Mouse (Mus musculus): ENCODE measurements around the gene Tgtp2. TPM values are rescaled to one million over a fixed set of nuclear protein-coding genes. Genes with fewer than 3 reads are reported as not detected.
"Not testable (repeated sequence)": the region's sequence is repeated elsewhere in the genome, so short reads cannot be mapped to it uniquely, and the experiment has no call there.

Gene Tgtp2
- total RNA-seq (2014; fragmentation: Nextera tagmentation) (8.3 and 10.0 TPM in 2 replicates), total RNA-seq (2017) (23.1 and 25.2 TPM in 2 replicates), polyA plus RNA-seq (2012) (0.20 and 0.26 TPM in 2 replicates)

DNA sequence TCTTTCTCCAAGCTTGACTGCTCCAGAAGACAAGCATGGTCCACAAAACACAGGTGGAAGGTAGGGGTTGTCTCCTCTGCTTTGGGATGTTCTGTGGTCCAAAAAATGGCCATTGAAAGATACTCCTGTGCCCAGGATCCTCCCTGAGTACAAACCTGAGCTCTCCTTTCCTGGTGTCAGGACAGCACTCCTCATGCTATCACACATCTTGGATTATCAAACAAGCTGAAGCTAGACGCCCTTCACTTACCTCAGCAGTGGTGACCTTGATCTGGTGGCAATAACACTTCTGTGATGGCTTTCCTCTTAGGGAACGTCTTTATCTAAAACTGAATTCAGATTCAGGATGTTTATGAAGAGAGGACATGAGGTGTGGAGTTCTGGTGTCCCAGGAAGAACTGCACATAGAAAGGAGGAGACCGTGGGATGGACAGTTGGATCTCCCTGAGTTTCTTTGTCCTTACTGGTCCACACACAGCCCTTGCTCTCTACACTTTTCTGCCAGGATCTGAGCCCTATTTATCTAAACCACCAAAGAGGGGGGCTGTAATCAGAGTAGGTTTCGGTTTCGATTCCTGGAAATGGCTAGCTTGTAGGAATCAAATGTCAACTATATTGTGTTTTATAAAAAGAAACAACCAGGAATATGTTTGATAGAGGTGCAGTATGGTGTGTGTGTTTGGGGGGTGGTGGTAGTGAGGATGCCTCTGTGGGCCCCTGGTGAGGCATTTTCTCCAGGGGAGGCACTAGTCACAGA, at the start of gene Tgtp2:
Tgtp2 (minus strand) TSS at position 494 of the 757 bp plus-strand sequence.
- H3K4me1 ChIP-seq (ENCODE audit: insufficient read depth, low read depth, low read length) = peaks cover 13% of the 10 kb centered on the region
- H3K27me3 ChIP-seq (ENCODE audit: insufficient read depth, low read length); ATAC-seq (ENCODE audit: extremely low read depth, insufficient number of reproducible peaks, low FRiP score, poor library complexity, severe bottlenecking); DNase-seq (ENCODE audit: low spot score); H3K9me3 ChIP-seq (replicated peaks); H3K4me3 ChIP-seq (ENCODE audit: low read depth, low read length); H3K36me3 ChIP-seq (replicated peaks): not testable (repeated sequence)

DNA sequence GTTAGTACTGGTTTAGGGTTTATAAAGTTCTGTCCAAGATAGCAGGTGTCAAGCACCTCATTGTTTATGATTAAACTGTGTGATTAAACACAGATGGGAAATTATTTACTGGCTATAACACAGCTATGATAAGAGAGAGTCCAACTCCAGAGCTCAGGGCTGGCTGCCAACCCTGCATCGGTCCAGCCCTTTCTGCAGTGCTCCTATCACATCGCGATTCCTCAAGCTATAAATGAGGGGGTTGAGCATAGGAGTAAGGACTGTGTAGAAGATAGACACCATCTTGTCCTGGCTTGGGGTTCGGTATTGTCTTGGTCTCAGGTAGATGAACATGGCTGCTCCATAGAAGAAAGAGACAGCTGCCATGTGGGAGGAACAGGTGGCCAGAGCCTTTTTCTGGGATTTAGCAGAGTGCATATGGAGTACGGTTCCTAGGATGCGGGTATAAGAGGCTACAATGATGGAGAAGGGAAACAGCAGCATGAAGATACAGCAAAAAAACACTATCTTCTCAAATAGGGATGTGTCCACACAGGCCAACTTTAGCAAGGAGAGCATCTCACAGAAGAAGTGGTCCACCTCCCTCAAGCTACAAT, 48.7 kb upstream of the Tgtp2 start:
- Histone ChIP-seq H3K4me3 (ENCODE audit: low read depth, low read length) (no peak overlapping the region), H3K4me1 (ENCODE audit: insufficient read depth, low read depth, low read length) (no peaks in the 10 kb centered on the region), H3K9me3 (replicated peaks) (no peaks in the 10 kb centered on the region), H3K36me3 (replicated peaks) (no peaks in the 10 kb centered on the region), H3K27me3 (ENCODE audit: insufficient read depth, low read length) (peaks cover 21% of the 10 kb centered on the region)
- ATAC-seq (ENCODE audit: extremely low read depth, insufficient number of reproducible peaks, low FRiP score, poor library complexity, severe bottlenecking) (no peak), DNase-seq (ENCODE audit: low spot score) (no peak)
- no peak for TF ChIP-seq CTCF (IDR thresholded peaks at IDR 0.05; ENCODE audit: low read depth, low read length)

GRCm38 (mm10) chr11:49111000-49111399, 47.0 kb upstream of the Tgtp2 start:
- Histone ChIP-seq H3K9me3 (replicated peaks) (no peaks in the 10 kb centered on the region), H3K4me1 (ENCODE audit: insufficient read depth, low read depth, low read length) (no peaks in the 10 kb centered on the region; the same call in 1 of the 2 replicates), H3K4me3 (ENCODE audit: low read depth, low read length) (no peak overlapping the region), H3K27me3 (ENCODE audit: insufficient read depth, low read length) (peaks cover 14% of the 10 kb centered on the region), H3K36me3 (replicated peaks) (no peaks in the 10 kb centered on the region)
- DNase-seq (ENCODE audit: low spot score) = no peak
- no peak for ATAC-seq (ENCODE audit: extremely low read depth, insufficient number of reproducible peaks, low FRiP score, poor library complexity, severe bottlenecking)
- no peak for TF ChIP-seq TAL1 (conservative IDR thresholded peaks at IDR 0.05; ENCODE audit: low read depth, low read length)
- TF ChIP-seq GATA1 (IDR thresholded peaks at IDR 0.05; ENCODE audit: borderline replicate concordance, low read length) = no peak
- no peak for TF ChIP-seq CTCF (IDR thresholded peaks at IDR 0.05; ENCODE audit: low read depth, low read length)
- TF ChIP-seq POLR2AphosphoS5 (IDR thresholded peaks at IDR 0.05; ENCODE audit: insufficient replicate concordance, low read depth, low read length) = no peak
- TF ChIP-seq GATA2 (IDR thresholded peaks at IDR 0.05; ENCODE audit: borderline replicate concordance, low read depth, low read length) = no peak

DNA sequence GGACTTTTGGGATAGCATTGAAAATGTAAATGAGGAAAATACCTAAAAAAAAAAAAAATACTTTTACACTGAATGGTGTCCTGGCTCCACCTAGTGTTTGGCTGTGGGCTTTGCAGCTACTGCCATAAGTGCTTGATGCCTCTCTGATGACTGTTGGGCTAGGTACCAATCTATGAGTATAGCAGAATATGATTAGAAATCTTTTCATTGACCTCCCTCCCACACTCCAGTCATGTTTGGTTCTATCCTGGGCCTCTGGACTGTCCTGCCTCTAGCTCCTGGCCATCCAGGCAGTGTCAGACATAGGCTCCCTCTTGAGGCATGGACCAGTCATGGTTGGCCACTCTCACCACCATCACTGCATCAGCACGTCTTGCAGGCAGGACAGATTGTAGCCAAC, 44.8 kb upstream of the Tgtp2 start:
- H3K4me1 ChIP-seq (ENCODE audit: insufficient read depth, low read depth, low read length) = peaks cover 9% of the 10 kb centered on the region
- H3K9me3 ChIP-seq (replicated peaks) = no peaks in the 10 kb centered on the region
- no peaks in the 10 kb centered on the region for H3K36me3 ChIP-seq (replicated peaks)
- no peak for ATAC-seq (ENCODE audit: extremely low read depth, insufficient number of reproducible peaks, low FRiP score, poor library complexity, severe bottlenecking)
- no peak for DNase-seq (ENCODE audit: low spot score)
- no peak overlapping the region for H3K4me3 ChIP-seq (ENCODE audit: low read depth, low read length)
- TF ChIP-seq CTCF (IDR thresholded peaks at IDR 0.05; ENCODE audit: low read depth, low read length) (peak; percentile 64; the same call in 1 of the 2 replicates), TAL1 (conservative IDR thresholded peaks at IDR 0.05; ENCODE audit: low read depth, low read length) (no peak)
- H3K27me3 ChIP-seq (ENCODE audit: insufficient read depth, low read length) = peaks cover 11% of the 10 kb centered on the region

DNA sequence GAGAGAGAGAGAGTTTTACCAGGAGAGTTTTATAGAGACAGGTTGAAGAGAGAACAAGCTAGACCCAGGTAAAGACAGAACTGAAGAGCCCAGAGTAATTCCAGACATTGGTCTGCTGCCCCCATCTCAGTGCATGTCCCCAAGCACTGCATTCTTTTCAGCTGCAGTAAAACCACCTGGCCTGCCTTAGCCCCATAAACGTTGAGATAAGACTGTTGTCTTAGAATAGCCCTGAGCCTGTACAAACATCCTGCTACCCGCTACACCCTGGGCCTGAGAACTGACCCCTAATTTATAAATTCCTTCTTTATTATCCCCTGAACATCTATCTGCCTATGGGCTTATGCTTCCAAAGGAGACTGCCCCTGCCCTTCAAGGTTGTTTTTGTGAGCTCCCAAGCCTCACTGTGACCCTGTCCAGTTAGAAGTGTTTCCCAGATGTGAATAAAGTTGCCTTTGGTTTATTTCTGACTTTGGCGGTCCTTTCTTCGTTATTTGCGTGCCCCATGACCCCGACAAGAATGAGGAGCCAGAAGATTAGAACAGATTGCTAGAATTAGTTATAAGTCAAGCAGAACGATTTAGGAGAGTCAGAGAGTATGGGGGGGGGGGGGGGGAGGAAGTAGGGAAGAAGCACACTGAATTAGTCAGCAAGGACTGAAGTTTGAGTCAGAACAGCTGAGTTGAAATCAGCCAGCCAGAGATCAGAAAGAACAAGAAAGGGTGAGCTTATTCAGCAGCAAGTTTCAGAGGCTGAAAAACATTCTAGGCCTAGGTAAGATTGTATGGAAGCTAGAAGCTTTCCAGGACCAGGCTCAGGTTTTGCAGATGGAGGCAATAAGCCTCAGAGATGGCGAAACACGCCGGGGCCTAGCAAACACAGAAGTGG, 43.9 kb upstream of the Tgtp2 start:
- ATAC-seq (ENCODE audit: extremely low read depth, insufficient number of reproducible peaks, low FRiP score, poor library complexity, severe bottlenecking) = no peak
- TF ChIP-seq CTCF (IDR thresholded peaks at IDR 0.05; ENCODE audit: low read depth, low read length) (no peak), POLR2AphosphoS5 (IDR thresholded peaks at IDR 0.05; ENCODE audit: insufficient replicate concordance, low read depth, low read length) (no peak), GATA2 (IDR thresholded peaks at IDR 0.05; ENCODE audit: borderline replicate concordance, low read depth, low read length) (no peak), GATA1 (IDR thresholded peaks at IDR 0.05; ENCODE audit: borderline replicate concordance, low read length) (no peak), TAL1 (conservative IDR thresholded peaks at IDR 0.05; ENCODE audit: low read depth, low read length) (no peak)
- peaks cover 5% of the 10 kb centered on the region for H3K27me3 ChIP-seq (ENCODE audit: insufficient read depth, low read length)
- peaks cover 4% of the 10 kb centered on the region for H3K36me3 ChIP-seq (replicated peaks)
- H3K4me1 ChIP-seq (ENCODE audit: insufficient read depth, low read depth, low read length) = peaks cover 17% of the 10 kb centered on the region
- H3K9me3 ChIP-seq (replicated peaks) = no peaks in the 10 kb centered on the region
- no peak overlapping the region for H3K4me3 ChIP-seq (ENCODE audit: low read depth, low read length)
- no peak for DNase-seq (ENCODE audit: low spot score)

GRCm38 (mm10) chr11:49105752-49106151, 41.7 kb upstream of the Tgtp2 start:
- ATAC-seq (ENCODE audit: extremely low read depth, insufficient number of reproducible peaks, low FRiP score, poor library complexity, severe bottlenecking) (no peak), DNase-seq (ENCODE audit: low spot score) (no peak)
- Histone ChIP-seq H3K4me3 (ENCODE audit: low read depth, low read length) (no peak overlapping the region), H3K4me1 (ENCODE audit: insufficient read depth, low read depth, low read length) (peaks cover 39% of the 10 kb centered on the region), H3K9me3 (replicated peaks) (no peaks in the 10 kb centered on the region), H3K36me3 (replicated peaks) (peaks cover 17% of the 10 kb centered on the region), H3K27me3 (ENCODE audit: insufficient read depth, low read length) (no peaks in the 10 kb centered on the region; the same call in 1 of the 2 replicates)
- TF ChIP-seq GATA2 (IDR thresholded peaks at IDR 0.05; ENCODE audit: borderline replicate concordance, low read depth, low read length) (no peak), CTCF (IDR thresholded peaks at IDR 0.05; ENCODE audit: low read depth, low read length) (no peak), TAL1 (conservative IDR thresholded peaks at IDR 0.05; ENCODE audit: low read depth, low read length) (no peak), POLR2AphosphoS5 (IDR thresholded peaks at IDR 0.05; ENCODE audit: insufficient replicate concordance, low read depth, low read length) (no peak), GATA1 (IDR thresholded peaks at IDR 0.05; ENCODE audit: borderline replicate concordance, low read length) (no peak)

All from G1E (cell line).